Mouse (Mus musculus) adrenal gland, postnatal 0 days (tissue): ENCODE data around the gene Noxa1. TPM values are rescaled to one million over a fixed set of nuclear protein-coding genes. Genes with fewer than 3 reads are reported as not detected.

Experiments used
- microRNA-seq: library from miRNA; unstranded; fragments of <30 nt; microRNA quantifications from one replicate; pipeline ENCODE4, GENCODE M21; 2016; ENCODE audit warnings: borderline replicate concordance; ENCODE audit not compliant: insufficient number of aligned reads
- polyA plus RNA-seq: library from polyadenylated mRNA; unstranded; fragments of >200 nt; fragmentation: Nextera tagmentation; extraction: Ambion mirVana; gene quantifications from 2 replicates; pipeline ENCODE4 v1.2.1, GENCODE M21; 2015

Noxa1 gene
- 0.17 TPM in 2 replicates for polyA plus RNA-seq

GRCm38 (mm10) chr2:25095109-25095850, at the start of gene Noxa1:
Gene Noxa1, minus strand, starts transcription at chr2:25095149.

DNA sequence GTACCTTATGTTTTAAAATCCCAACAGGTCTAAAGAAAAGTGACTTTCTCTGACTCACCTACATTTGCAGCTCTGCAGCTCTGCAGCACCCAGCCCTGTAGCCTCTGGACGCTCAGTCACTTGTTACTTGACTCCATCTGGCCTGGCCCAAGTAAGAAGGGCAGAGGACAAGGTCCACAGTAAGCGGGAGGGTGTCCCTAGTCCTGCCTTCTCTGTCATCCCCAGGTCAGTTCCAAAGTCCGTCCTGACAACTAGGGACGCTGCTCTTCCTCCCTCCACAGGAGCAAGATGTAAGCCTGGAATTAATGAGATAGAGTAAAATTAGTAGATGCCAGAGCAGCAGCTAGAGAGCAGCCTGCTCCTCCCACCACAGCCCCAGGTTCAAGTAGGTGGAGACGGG, 14.9 kb downstream of the Noxa1 start, which contains the start of gene Entpd8:
Gene Entpd8, plus strand, starts transcription at position 229 of the 400 bp plus-strand sequence.

DNA sequence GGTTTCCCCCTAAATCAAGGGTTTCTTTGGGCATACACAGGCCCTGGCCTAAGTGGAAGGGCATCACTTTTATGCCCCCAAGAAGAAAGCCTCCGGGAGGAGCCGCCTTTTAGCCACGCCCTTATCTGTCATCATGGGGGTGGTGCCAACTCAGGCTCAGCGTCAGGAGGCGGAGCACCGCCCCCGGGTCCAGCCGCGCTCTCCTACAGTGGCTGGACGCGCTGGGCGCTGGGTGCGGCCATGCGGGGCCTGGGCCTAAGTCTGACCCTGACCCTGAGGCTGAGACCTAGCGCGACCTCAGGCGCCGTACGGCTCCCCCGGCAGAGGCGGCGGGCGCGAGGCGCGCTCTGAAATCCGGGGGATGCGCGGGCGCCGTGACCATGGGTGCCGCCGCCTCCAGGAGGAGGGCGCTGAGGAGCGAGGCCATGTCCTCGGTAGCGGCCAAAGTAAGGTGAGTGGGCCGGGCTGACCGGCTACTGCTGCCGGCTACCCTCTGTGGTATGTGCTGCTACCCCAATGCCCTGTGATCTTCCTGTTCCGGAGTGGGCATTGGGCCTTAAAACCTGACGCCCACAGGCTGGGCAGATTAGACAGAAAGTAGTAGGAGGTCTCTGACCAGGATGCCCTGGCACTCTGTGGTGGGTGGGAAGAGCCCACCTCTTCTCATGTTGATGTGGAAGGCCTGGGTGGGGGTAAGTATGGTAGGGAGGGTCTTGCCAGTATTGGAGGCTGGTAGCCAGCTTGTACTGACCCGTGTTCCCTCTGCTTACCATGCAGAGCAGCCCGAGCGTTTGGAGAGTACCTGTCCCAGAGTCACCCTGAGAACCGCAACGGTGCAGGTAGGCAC, 40.5 kb downstream of the Noxa1 start, which contains the start of gene Nsmf:
Gene Nsmf, plus strand, starts transcription at position 135 of the 847 bp plus-strand sequence.

Small RNAs within 50 kb of the gene (microRNA-seq; reads per million reads assigned to microRNA genes)
- gene Gm24328: not detected
- gene Mir7664: not detected

Other genes with a start within 250 kb of the Noxa1 start
- 25.3 and 32.7 TPM in 2 replicates for gene Ehmt1, start 175.5 kb downstream of the Noxa1 start, polyA plus RNA-seq
- 26.7 and 33.1 TPM in 2 replicates for gene Arrdc1, start 159.9 kb downstream of the Noxa1 start, polyA plus RNA-seq
- 8.9 and 9.8 TPM in 2 replicates for gene Zmynd19, start 145.4 kb downstream of the Noxa1 start, polyA plus RNA-seq
- 15.2 and 25.2 TPM in 2 replicates for gene Dph7, start 132.7 kb downstream of the Noxa1 start, polyA plus RNA-seq
- 270 and 363 TPM in 2 replicates for gene Mrpl41, start 120.1 kb downstream of the Noxa1 start, polyA plus RNA-seq
- gene Pnpla7, start 119.1 kb downstream of the Noxa1 start, polyA plus RNA-seq: 10.8 and 21.4 TPM in 2 replicates
- gene Nsmf, start 40.8 kb downstream of the Noxa1 start, polyA plus RNA-seq: 54.6 and 57.0 TPM in 2 replicates
- gene Entpd8, start 14.8 kb downstream of the Noxa1 start, polyA plus RNA-seq: 0.36 and 0.76 TPM in 2 replicates
- gene Nrarp, start 85.6 kb upstream of the Noxa1 start, polyA plus RNA-seq: 5.6 and 6.7 TPM in 2 replicates
- gene Tor4a, start 101.7 kb upstream of the Noxa1 start, polyA plus RNA-seq: 14.6 and 20.3 TPM in 2 replicates
- gene Nelfb, start 116.3 kb upstream of the Noxa1 start, polyA plus RNA-seq: 47.4 and 61.9 TPM in 2 replicates
- gene Stpg3, start 119.5 kb upstream of the Noxa1 start, polyA plus RNA-seq: not detected in 2 replicates
- 0.12 and 0.58 TPM in 2 replicates for gene Fam166a, start 123.6 kb upstream of the Noxa1 start, polyA plus RNA-seq
- 217 and 219 TPM in 2 replicates for gene Tubb4b, start 129.6 kb upstream of the Noxa1 start, polyA plus RNA-seq
- 0.47 TPM in 1 of 2 replicates, not detected in the other for gene Slc34a3, start 139.2 kb upstream of the Noxa1 start, polyA plus RNA-seq
- gene Rnf224, start 141.6 kb upstream of the Noxa1 start, polyA plus RNA-seq: not detected in 2 replicates
- gene Rnf208, start 147.1 kb upstream of the Noxa1 start, polyA plus RNA-seq: 12.9 and 25.4 TPM in 2 replicates
- gene Cysrt1, start 147.3 kb upstream of the Noxa1 start, polyA plus RNA-seq: 1.8 TPM in 1 of 2 replicates, not detected in the other
- gene AL732309.1, start 151.7 kb upstream of the Noxa1 start, polyA plus RNA-seq: 2.5 and 2.8 TPM in 2 replicates
- 61.5 and 81.2 TPM in 2 replicates for gene Tmem203, start 160.3 kb upstream of the Noxa1 start, polyA plus RNA-seq
- 5.6 and 7.3 TPM in 2 replicates for gene Tprn, start 167.5 kb upstream of the Noxa1 start, polyA plus RNA-seq
- 157 and 205 TPM in 2 replicates for gene Ssna1, start 177.3 kb upstream of the Noxa1 start, polyA plus RNA-seq
- 61.4 and 81.5 TPM in 2 replicates for gene Anapc2, start 177.3 kb upstream of the Noxa1 start, polyA plus RNA-seq
- not detected in 2 replicates for gene Tmem210, start 193.0 kb upstream of the Noxa1 start, polyA plus RNA-seq
- gene Lrrc26, start 194.8 kb upstream of the Noxa1 start, polyA plus RNA-seq: 0.11 TPM in 1 of 2 replicates, not detected in the other
- 4.9 and 7.5 TPM in 2 replicates for gene Grin1, start 224.0 kb upstream of the Noxa1 start, polyA plus RNA-seq
- 47.2 and 52.7 TPM in 2 replicates for gene Man1b1, start 237.2 kb upstream of the Noxa1 start, polyA plus RNA-seq